Mouse (Mus musculus): ENCODE measurements around the gene Tesk2. TPM values are rescaled to one million over a fixed set of nuclear protein-coding genes. Genes with fewer than 3 reads are reported as not detected.

Tesk2 gene
- total RNA-seq, 2 experiments from 2014 or later: 2.9 to 5.9 TPM

GRCm38 (mm10) chr4:116854286-116854685 lies 133.5 kb downstream of the Tesk2 start:
- DNase-seq: no peak

Other genes with a start within 250 kb of the Tesk2 start
- gene Ipp, start 213.4 kb upstream of the Tesk2 start, total RNA-seq (2021): 10 to 100 TPM; 14.0 to 19.6 TPM
- gene Tmem69, start 165.0 kb upstream of the Tesk2 start, total RNA-seq (2021): 10 to 100 TPM; 20.3 to 21.2 TPM
- 10 to 100 TPM; 64.9 to 85.9 TPM for gene Gpbp1l1, start 163.3 kb upstream of the Tesk2 start, total RNA-seq (2021)
- gene Ccdc17, start 124.3 kb upstream of the Tesk2 start, total RNA-seq (2021): 10 to 100 TPM in 1 of 2 experiments, 1 to 10 TPM in 1; 9.1 to 12.1 TPM
- gene Nasp, start 93.0 kb upstream of the Tesk2 start, total RNA-seq (2021): 10 to 100 TPM; 29.8 to 35.0 TPM
- gene Akr1a1, start 69.3 kb upstream of the Tesk2 start, total RNA-seq (2021): 100 to 1,000 TPM; 864 to 917 TPM
- gene Prdx1, start 35.4 kb upstream of the Tesk2 start, total RNA-seq (2021): 100 to 1,000 TPM; 682 to 824 TPM
- gene Mmachc, start 12.5 kb upstream of the Tesk2 start, total RNA-seq (2021): 10 to 100 TPM; 32.9 to 33.5 TPM
- gene Ccdc163, start 12.4 kb upstream of the Tesk2 start, total RNA-seq (2021): 10 to 100 TPM; 16.2 to 19.2 TPM
- 10 to 100 TPM; 16.9 to 20.8 TPM for gene Toe1, start 86.7 kb downstream of the Tesk2 start, total RNA-seq (2021)
- 1 to 10 TPM; 2.4 to 3.2 TPM for gene Mutyh, start 86.8 kb downstream of the Tesk2 start, total RNA-seq (2021)
- 1 to 10 TPM; 1.9 to 2.6 TPM for gene Hpdl, start 100.8 kb downstream of the Tesk2 start, total RNA-seq (2021)
- gene Zswim5, start 156.4 kb downstream of the Tesk2 start, total RNA-seq (2021): 1 to 10 TPM; 3.6 to 5.1 TPM